Mouse (Mus musculus): ENCODE results near the gene Atp6v1g3. TPM values are rescaled to one million over a fixed set of nuclear protein-coding genes. Genes with fewer than 3 reads are reported as not detected.

The Atp6v1g3 gene
- polyA plus RNA-seq, 1 experiment from 2014 or later = 0.24 TPM

DNA sequence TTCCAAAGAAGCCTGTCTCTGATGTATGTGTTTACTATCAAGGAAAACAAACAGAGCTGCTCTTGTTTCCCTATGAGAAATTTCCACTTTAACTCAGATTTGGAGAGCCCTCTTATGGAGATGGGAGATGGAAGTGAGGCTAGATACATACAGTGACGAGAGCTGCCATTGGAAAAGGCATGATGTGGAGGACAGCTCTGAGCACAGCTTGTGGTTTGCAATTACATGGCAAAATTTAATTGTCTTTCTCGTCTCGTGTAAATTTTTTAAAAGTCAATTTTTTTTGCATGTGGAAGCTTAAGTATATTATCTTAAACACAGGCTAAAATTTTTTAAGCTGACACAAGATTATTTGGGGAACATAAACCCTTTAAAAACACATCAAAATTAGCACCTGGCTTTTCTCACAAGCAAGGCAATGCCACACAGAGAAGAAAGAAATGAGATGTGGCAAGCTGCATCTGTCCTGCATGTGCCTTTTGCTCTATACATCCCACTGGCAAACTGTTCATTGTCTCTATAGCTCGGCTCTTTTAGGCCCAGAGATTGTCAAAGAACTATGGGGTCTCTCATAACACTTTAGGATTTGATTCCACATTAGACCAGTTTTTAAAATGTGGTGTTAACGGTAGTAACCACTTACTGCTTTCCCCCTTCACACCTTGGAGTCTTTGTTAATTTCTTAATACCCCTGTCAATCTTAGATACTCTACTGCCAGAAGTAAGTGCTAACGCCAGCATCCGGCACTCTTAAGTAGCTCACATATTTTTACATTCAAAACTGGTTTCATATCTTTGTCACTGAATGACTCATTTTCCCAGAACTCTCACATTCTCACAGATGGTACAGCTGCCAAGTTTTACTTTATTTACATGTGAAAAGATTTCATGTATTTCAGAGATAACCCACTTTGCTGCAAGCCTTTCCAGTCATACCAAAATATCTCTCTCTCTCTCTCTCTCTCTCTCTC lies 16.2 kb downstream of the Atp6v1g3 start:
- ATAC-seq (ENCODE audit: insufficient number of reproducible peaks, insufficient read depth, low FRiP score, low TSS enrichment) = no peak
- WGBS = 69% methylated on average over 7 of the region's 7 CpGs

DNA sequence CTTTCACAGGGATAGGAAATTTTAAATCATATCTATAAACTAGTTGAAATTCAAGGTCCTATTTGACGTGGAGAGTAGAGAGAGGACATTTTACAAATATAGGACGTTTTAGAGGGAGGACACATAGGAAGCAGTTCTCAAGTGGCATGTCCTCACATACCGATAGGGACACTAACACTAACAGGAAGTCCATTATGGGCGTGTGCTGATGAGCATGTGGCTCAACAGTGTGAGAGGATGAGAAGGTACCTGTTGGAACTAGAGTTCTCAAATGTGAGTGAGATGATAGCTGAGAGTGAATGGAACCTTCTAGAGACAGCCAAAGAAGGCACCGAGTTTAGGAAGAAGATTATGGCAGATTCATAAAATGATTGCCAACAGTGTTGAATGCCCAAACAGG lies 17.9 kb downstream of the Atp6v1g3 start:
- WGBS = 81% methylated on average over 5 of the region's 5 CpGs

More for the DNA sequence above, 16.2 kb downstream of the Atp6v1g3 start:
- Histone ChIP-seq H3K27me3 (no peaks in the 10 kb centered on the region), H3K4me1 (no peaks in the 10 kb centered on the region), H3K4me2 (replicated peaks) (no peak overlapping the region), H3K36me3 (no peaks in the 10 kb centered on the region), H3K4me3 (no peak overlapping the region), H3K9ac (no peak overlapping the region), H3K9me3 (no peaks in the 10 kb centered on the region), H3K27ac (no peak overlapping the region)

DNA sequence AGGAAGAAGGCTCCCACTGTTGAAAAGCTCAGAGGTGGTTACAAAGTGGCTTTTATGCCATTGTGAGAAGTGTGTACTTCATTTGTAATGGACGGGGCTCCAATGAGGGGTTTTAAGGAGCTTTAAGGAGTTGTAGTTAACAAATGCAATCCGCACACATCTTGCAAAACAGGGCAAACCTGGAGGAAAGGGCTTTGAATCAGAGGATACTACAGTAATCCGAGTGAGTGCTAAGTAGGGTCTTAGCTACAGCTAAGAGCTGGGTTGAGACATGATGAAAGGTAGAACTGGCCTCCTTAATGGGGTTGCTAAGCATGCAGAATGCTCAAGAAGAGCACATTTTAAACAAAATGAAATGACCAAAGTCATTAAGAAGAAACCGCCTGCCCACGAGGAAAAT lies 20.9 kb downstream of the Atp6v1g3 start:
- no peaks in the 10 kb centered on the region for H3K9me3 ChIP-seq
- H3K4me3 ChIP-seq = no peak overlapping the region
- no peak overlapping the region for H3K9ac ChIP-seq
- no peaks in the 10 kb centered on the region for H3K36me3 ChIP-seq
- H3K27ac ChIP-seq = no peak overlapping the region
- no peaks in the 10 kb centered on the region for H3K4me1 ChIP-seq
- H3K27me3 ChIP-seq = no peaks in the 10 kb centered on the region
- WGBS = 79% methylated on average over 5 of the region's 5 CpGs
- H3K4me2 ChIP-seq (replicated peaks) = no peak overlapping the region
- no peak for ATAC-seq (ENCODE audit: insufficient number of reproducible peaks, insufficient read depth, low FRiP score, low TSS enrichment)

More for the DNA sequence above, 17.9 kb downstream of the Atp6v1g3 start:
- Histone ChIP-seq H3K27me3 (no peaks in the 10 kb centered on the region), H3K36me3 (no peaks in the 10 kb centered on the region), H3K27ac (no peak overlapping the region), H3K9ac (no peak overlapping the region), H3K4me2 (replicated peaks) (no peak overlapping the region), H3K9me3 (no peaks in the 10 kb centered on the region), H3K4me1 (no peaks in the 10 kb centered on the region), H3K4me3 (no peak overlapping the region)
- no peak for ATAC-seq (ENCODE audit: insufficient number of reproducible peaks, insufficient read depth, low FRiP score, low TSS enrichment)

DNA sequence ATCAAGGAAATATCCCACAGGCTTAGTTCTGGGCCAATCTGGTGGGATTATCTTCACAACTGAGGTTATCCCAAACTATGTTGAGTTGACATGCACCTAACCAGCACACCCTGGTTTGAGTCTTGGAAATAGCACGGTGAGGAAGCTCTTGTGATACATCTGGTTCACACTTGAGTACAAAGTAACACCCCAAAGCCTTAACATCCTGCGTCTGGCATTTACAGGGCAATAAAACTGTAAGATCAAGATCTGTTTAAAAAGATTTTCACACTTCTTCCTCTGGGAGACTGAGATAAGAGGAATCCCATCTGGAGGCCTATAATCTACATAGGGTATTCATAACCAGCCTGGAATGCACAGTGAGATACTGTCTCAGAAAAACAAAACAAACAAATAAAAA lies 24.6 kb downstream of the Atp6v1g3 start:
- no peaks in the 10 kb centered on the region for H3K27me3 ChIP-seq
- no peak overlapping the region for H3K9ac ChIP-seq
- H3K4me1 ChIP-seq = no peaks in the 10 kb centered on the region
- H3K9me3 ChIP-seq = no peaks in the 10 kb centered on the region
- H3K4me2 ChIP-seq (replicated peaks) = no peak overlapping the region
- no peaks in the 10 kb centered on the region for H3K36me3 ChIP-seq
- no peak overlapping the region for H3K27ac ChIP-seq
- ATAC-seq (ENCODE audit: insufficient number of reproducible peaks, insufficient read depth, low FRiP score, low TSS enrichment) = no peak
- WGBS = 89% methylated on average over 2 of the region's 2 CpGs
- no peak overlapping the region for H3K4me3 ChIP-seq

DNA sequence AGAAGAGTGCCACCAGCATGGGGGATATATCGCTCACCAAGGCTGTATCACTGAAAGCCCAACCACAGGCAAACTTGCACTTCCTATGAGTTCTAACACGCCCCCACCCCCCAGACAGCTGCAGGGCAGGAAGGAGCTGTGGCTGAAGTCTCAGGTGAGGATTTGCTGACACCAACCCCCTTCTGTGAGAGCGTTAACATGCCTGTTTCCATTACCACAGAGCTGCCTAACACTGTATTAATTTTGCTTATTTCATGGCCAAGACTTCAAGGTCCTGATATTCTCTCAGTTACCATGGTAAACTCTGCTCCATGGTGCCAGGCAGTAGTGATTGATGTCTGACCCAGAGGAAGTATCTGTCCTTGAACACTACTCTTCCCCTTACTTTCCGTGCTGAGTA lies 26.0 kb downstream of the Atp6v1g3 start:
- Histone ChIP-seq H3K36me3 (no peaks in the 10 kb centered on the region), H3K27me3 (no peaks in the 10 kb centered on the region), H3K4me1 (no peaks in the 10 kb centered on the region), H3K9me3 (no peaks in the 10 kb centered on the region), H3K4me3 (no peak overlapping the region), H3K4me2 (replicated peaks) (no peak overlapping the region), H3K27ac (no peak overlapping the region), H3K9ac (no peak overlapping the region)
- no peak for ATAC-seq (ENCODE audit: insufficient number of reproducible peaks, insufficient read depth, low FRiP score, low TSS enrichment)
- WGBS = 61% methylated on average over 4 of the region's 4 CpGs

DNA sequence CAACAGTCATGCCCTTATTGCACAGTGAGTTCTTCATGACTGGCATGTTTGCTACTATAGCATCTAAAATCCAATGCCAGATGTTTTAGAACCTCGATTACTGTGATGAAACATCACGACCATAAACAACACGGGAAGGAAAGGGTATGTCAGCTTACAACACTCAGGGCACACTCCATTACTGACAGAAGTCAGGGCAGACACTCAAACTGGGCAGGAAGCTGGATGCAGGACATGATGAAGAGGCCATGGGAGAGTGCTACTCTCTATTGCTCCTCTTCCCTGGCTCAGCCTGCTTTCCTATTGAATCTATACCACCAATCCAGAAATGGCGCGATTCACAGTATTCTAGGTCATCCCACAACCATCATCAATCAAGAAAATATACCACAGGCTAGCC lies 28.4 kb downstream of the Atp6v1g3 start:
- ATAC-seq (ENCODE audit: insufficient number of reproducible peaks, insufficient read depth, low FRiP score, low TSS enrichment) = no peak
- WGBS = 81% methylated on average over 5 of the region's 5 CpGs
- no peaks in the 10 kb centered on the region for H3K9me3 ChIP-seq
- no peak overlapping the region for H3K4me3 ChIP-seq
- no peaks in the 10 kb centered on the region for H3K36me3 ChIP-seq
- no peaks in the 10 kb centered on the region for H3K27me3 ChIP-seq
- no peak overlapping the region for H3K9ac ChIP-seq
- no peak overlapping the region for H3K4me2 ChIP-seq (replicated peaks)
- no peak overlapping the region for H3K27ac ChIP-seq
- H3K4me1 ChIP-seq = no peaks in the 10 kb centered on the region

DNA sequence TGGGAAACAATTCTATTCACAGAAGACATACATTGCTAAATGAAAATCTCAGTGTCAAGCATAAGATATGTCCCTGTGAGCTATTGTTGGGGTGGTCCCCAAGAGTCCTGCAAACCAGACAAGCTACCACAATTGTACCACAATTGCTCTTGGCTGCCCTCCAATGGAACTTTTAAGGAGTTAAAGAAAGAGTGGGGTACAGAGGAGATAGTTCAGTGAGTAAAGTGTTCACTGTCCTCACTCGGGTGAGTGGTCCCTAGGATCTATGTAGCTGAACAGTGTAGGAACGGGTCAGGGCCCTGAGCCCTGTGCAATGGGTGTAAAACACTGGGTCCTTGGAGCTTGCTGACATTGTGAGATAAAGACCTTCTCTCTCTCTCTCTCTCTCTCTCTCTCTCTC lies 29.2 kb downstream of the Atp6v1g3 start:
- H3K9me3 ChIP-seq = no peaks in the 10 kb centered on the region
- no peak overlapping the region for H3K4me3 ChIP-seq
- H3K4me2 ChIP-seq (replicated peaks) = no peak overlapping the region
- no peak overlapping the region for H3K9ac ChIP-seq
- ATAC-seq (ENCODE audit: insufficient number of reproducible peaks, insufficient read depth, low FRiP score, low TSS enrichment) = no peak
- H3K36me3 ChIP-seq = no peaks in the 10 kb centered on the region
- 88% methylated on average over 2 of the region's 2 CpGs for WGBS
- H3K27me3 ChIP-seq = no peaks in the 10 kb centered on the region
- no peaks in the 10 kb centered on the region for H3K4me1 ChIP-seq
- H3K27ac ChIP-seq = no peak overlapping the region

DNA sequence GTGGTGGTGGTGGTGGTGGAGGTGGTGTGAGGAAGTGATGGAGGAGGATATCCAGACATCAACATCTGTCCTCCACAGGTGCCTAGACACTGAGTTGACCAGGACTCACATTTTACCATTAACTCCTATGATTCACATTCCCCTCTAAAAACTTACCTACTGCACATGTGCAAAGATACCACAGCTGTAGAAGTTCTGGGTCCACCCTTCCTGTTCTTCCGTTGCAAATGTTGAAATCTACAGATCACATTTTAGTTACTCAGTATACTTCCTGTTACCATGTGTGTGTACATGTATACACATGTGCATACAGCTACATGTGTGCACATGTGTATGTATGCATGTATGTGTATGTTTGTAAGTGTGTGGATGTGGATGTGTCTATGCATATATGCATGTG lies 29.8 kb downstream of the Atp6v1g3 start:
- no peak for ATAC-seq (ENCODE audit: insufficient number of reproducible peaks, insufficient read depth, low FRiP score, low TSS enrichment)
- no peaks in the 10 kb centered on the region for H3K36me3 ChIP-seq
- 80% methylated on average over 1 of the region's 1 CpGs for WGBS

DNA sequence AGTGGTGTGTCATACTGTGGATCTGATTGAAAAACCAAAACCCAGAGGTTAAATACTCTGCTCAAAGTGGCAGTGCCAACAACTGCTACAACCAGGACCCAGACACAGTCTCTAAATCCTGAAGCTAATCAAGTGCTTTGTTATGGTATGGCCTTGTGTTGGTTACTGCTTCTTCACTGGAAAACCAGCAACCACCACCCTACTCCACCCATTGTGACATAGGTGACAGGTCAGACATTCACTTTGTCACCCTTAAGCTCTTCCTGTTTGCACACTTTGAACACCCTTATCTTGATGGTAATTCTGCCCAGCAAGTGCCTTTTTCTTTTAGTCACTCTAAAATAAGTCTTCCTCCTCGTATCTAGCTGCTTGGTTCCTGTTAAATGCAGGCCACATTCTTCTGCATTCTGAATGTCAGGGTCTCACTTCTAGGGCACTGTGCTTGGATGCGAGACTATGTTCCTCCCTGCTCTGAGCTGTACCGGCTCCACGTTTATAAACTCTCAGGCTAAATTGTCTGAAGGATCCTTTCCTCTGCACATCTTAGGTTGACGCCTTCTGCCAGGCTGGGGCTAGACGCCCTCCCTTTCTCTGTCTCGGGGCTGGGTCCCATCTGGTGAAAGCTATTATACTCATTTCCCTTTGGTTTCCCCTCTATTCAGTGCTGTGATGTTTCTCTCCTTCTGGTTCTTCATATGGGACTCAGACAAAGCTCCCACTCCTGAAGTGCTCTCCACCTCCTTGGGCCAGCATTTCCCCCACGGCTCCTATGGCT lies 30.8 kb downstream of the Atp6v1g3 start:
- ATAC-seq (ENCODE audit: insufficient number of reproducible peaks, insufficient read depth, low FRiP score, low TSS enrichment) = no peak

More for the DNA sequence above, 29.8 kb downstream of the Atp6v1g3 start:
- no peak overlapping the region for H3K4me3 ChIP-seq
- H3K4me1 ChIP-seq = no peaks in the 10 kb centered on the region
- H3K9me3 ChIP-seq = no peaks in the 10 kb centered on the region
- H3K27ac ChIP-seq = no peak overlapping the region
- no peaks in the 10 kb centered on the region for H3K27me3 ChIP-seq
- H3K9ac ChIP-seq = no peak overlapping the region
- no peak overlapping the region for H3K4me2 ChIP-seq (replicated peaks)

DNA sequence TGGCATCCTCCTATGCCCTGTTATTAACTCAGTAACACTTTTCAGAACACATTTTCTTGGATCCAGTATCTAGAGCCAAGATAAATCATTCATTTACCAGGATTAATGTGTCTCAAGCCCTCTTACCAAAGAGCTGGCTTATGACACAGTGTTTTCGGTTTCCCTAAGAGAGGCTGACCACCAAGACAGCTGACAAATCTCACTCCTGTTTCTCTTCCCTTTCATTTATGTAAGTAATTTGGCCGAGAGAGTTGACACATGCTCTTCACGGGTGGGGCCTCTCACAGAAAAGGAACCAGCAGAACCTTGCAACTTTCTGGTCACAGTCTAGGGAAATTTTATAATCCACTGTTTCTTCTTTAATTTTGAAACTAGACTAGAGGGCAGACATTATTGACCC lies 49.1 kb downstream of the Atp6v1g3 start:
- Histone ChIP-seq H3K9ac (no peak overlapping the region), H3K4me1 (no peaks in the 10 kb centered on the region), H3K4me3 (no peak overlapping the region), H3K9me3 (no peaks in the 10 kb centered on the region), H3K4me2 (replicated peaks) (no peak overlapping the region), H3K36me3 (no peaks in the 10 kb centered on the region), H3K27ac (no peak overlapping the region), H3K27me3 (no peaks in the 10 kb centered on the region)
- 72% methylated on average over 3 of the region's 3 CpGs for WGBS
- ATAC-seq (ENCODE audit: insufficient number of reproducible peaks, insufficient read depth, low FRiP score, low TSS enrichment) = no peak

More for the DNA sequence above, 30.8 kb downstream of the Atp6v1g3 start:
- WGBS = 75% methylated on average over 8 of the region's 8 CpGs
- Histone ChIP-seq H3K4me3 (no peak overlapping the region), H3K4me2 (replicated peaks) (no peak overlapping the region), H3K27ac (no peak overlapping the region), H3K27me3 (no peaks in the 10 kb centered on the region), H3K9ac (no peak overlapping the region), H3K9me3 (no peaks in the 10 kb centered on the region), H3K4me1 (no peaks in the 10 kb centered on the region), H3K36me3 (no peaks in the 10 kb centered on the region)

DNA sequence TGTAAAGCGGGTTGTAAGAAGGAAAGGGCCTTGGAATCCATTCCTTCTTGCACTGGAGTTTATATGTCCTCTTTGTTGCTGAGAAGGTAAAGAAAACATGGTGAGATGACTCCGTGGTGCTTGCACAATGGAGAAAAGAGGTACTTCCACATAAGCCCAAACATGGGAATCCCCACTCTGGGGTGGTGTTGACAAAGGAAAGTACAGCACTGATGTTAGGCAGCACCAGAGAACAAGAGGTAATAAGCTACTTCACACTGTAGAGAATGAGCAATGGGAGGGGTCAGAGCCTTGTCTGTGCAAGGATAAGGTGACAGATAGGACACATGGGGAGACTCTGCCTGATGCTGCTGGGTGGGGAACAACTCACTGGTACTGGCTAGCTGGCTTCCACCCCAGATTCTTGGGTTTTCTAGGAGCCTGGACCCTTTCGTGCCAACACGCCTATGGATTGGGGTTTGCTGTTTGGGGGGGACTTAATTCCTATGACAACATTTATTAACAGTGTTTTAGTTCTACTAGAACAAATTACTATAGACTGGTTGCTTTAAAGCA lies 49.6 kb downstream of the Atp6v1g3 start:
- H3K9me3 ChIP-seq = no peaks in the 10 kb centered on the region
- 83% methylated on average over 4 of the region's 4 CpGs for WGBS
- no peaks in the 10 kb centered on the region for H3K27me3 ChIP-seq
- no peaks in the 10 kb centered on the region for H3K4me1 ChIP-seq
- H3K36me3 ChIP-seq = no peaks in the 10 kb centered on the region
- ATAC-seq (ENCODE audit: insufficient number of reproducible peaks, insufficient read depth, low FRiP score, low TSS enrichment) = no peak
- no peak overlapping the region for H3K4me3 ChIP-seq
- no peak overlapping the region for H3K9ac ChIP-seq
- H3K27ac ChIP-seq = no peak overlapping the region
- H3K4me2 ChIP-seq (replicated peaks) = no peak overlapping the region
